Mouse (Mus musculus) lung, embryonic 16.5 days (tissue): ENCODE results near the gene Gm5414. TPM values are rescaled to one million over a fixed set of nuclear protein-coding genes. Genes with fewer than 3 reads are reported as not detected.

Source experiments
- ATAC-seq: fragments of 200-750 bp; cut with Nextera tagmentation; 2 replicates; pipeline ENCODE4 v1.8.0; 2017; ENCODE audit warnings: low read depth, mild to moderate bottlenecking, moderate library complexity
- H3K27ac ChIP-seq: fragments of 300-500 bp; sonication (generic); 2 replicates; pipeline ENCODE4 v1.5.1; 2014; ENCODE audit warnings: mild to moderate bottlenecking, control low read depth, low read length
- H3K27me3 ChIP-seq: fragments of 300-500 bp; sonication (generic); 2 replicates; pipeline ENCODE4 v1.6.1; 2014; ENCODE audit warnings: low read depth, low read length, mixed read lengths; ENCODE audit not compliant: control insufficient read depth, insufficient read depth
- H3K36me3 ChIP-seq: fragments of 300-500 bp; sonication (generic); 2 replicates; pipeline ENCODE4 v1.6.1; 2014; ENCODE audit warnings: low read length; ENCODE audit not compliant: control insufficient read depth, insufficient read depth
- H3K4me1 ChIP-seq: fragments of 300-500 bp; sonication (generic); replicated peaks from 2 replicates; pipeline ENCODE4 v1.6.1; 2014; ENCODE audit warnings: low read length, mixed read lengths; ENCODE audit not compliant: control insufficient read depth, insufficient read depth
- H3K4me2 ChIP-seq: fragments of 300-500 bp; sonication (generic); 2 replicates; pipeline ENCODE4 v1.6.1; 2014; ENCODE audit warnings: low read depth, low read length, control low read depth
- H3K4me3 ChIP-seq: fragments of 300-500 bp; sonication (generic); 2 replicates; pipeline ENCODE4 v1.5.1; 2014; ENCODE audit warnings: mild to moderate bottlenecking, low read length, control low read depth
- H3K9ac ChIP-seq: fragments of 300-500 bp; sonication (generic); 2 replicates; pipeline ENCODE4 v1.6.1; 2014; ENCODE audit warnings: low read length, control low read depth
- H3K9me3 ChIP-seq: fragments of 300-500 bp; sonication (generic); 2 replicates; pipeline ENCODE4 v1.6.1; 2016; ENCODE audit warnings: low read length; ENCODE audit not compliant: control insufficient read depth
- WGBS: fragments of 180-500 bp; shearing (Covaris S2); extraction: QIAGEN DNeasy Blood & Tissue Kit; methylation state at CpG from one replicate; pipeline ENCODE4 v1.1.7; 2014; 5-methylcytosine and 5-hydroxymethylcytosine counted together
- polyA plus RNA-seq: library from polyadenylated mRNA; unstranded; fragments of >200 nt; fragmentation: Nextera tagmentation; extraction: Ambion mirVana; gene quantifications from 2 replicates; pipeline ENCODE4 v1.2.1, GENCODE M21; 2015

The Gm5414 gene
- not detected in 2 replicates for polyA plus RNA-seq

- Histone ChIP-seq H3K36me3 (no peaks in the 10 kb centered on the region), H3K27me3 (no peaks in the 10 kb centered on the region), H3K4me2 (no peak within 1 kb of the TSS), H3K27ac (no peak within 1 kb of the TSS), H3K9ac (no peak within 1 kb of the TSS), H3K4me3 (no peak within 1 kb of the TSS), H3K9me3 (no peaks in the 10 kb centered on the region), H3K4me1 (no peaks in the 10 kb centered on the region)
- ATAC-seq = no peak
- 71% methylated on average over 2 of the region's 2 CpGs for WGBS
These were observed at the start of gene Gm5414 for GRCm38 (mm10) chr15:101627884-101628283. TSS of gene Gm5414 (minus strand) at chr15:101628188.

- Histone ChIP-seq H3K9me3 (no peaks in the 10 kb centered on the region), H3K4me1 (no peaks in the 10 kb centered on the region), H3K4me2 (no peak overlapping the region), H3K9ac (no peak overlapping the region), H3K4me3 (no peak overlapping the region), H3K27me3 (no peaks in the 10 kb centered on the region), H3K36me3 (no peaks in the 10 kb centered on the region), H3K27ac (no peak overlapping the region)
- 77% methylated on average over 1 of the region's 1 CpGs for WGBS
- ATAC-seq = no peak
These were observed 48.0 kb upstream of the Gm5414 start for GRCm38 (mm10) chr15:101675978-101676377.

- Histone ChIP-seq H3K9ac (no peak overlapping the region), H3K4me2 (no peak overlapping the region), H3K27me3 (no peaks in the 10 kb centered on the region), H3K9me3 (no peaks in the 10 kb centered on the region), H3K4me1 (no peaks in the 10 kb centered on the region), H3K36me3 (no peaks in the 10 kb centered on the region), H3K4me3 (no peak overlapping the region), H3K27ac (no peak overlapping the region)
- 80% methylated on average over 5 of the region's 5 CpGs for WGBS
- no peak for ATAC-seq
These were observed 24.8 kb upstream of the Gm5414 start for GRCm38 (mm10) chr15:101652736-101653265.

GRCm38 (mm10) chr15:101647280-101647679, 19.3 kb upstream of the Gm5414 start, which contains the start of gene Gm5478:
TSS of gene Gm5478 (minus strand) at chr15:101647380.
- Histone ChIP-seq H3K9ac (no peak within 1 kb of the TSS), H3K4me3 (no peak within 1 kb of the TSS), H3K36me3 (no peaks in the 10 kb centered on the region), H3K9me3 (no peaks in the 10 kb centered on the region), H3K27me3 (no peaks in the 10 kb centered on the region), H3K27ac (no peak within 1 kb of the TSS), H3K4me1 (no peaks in the 10 kb centered on the region), H3K4me2 (no peak within 1 kb of the TSS)
- WGBS = 70% methylated on average over 3 of the region's 3 CpGs
- ATAC-seq = no peak

- Histone ChIP-seq H3K4me3 (no peak overlapping the region), H3K36me3 (no peaks in the 10 kb centered on the region), H3K27me3 (no peaks in the 10 kb centered on the region), H3K4me2 (no peak overlapping the region), H3K4me1 (no peaks in the 10 kb centered on the region), H3K9ac (no peak overlapping the region), H3K9me3 (no peaks in the 10 kb centered on the region), H3K27ac (no peak overlapping the region)
- 44% methylated on average over 6 of the region's 6 CpGs for WGBS
- ATAC-seq = no peak
These were observed 28.9 kb downstream of the Gm5414 start for GRCm38 (mm10) chr15:101599123-101599522.

GRCm38 (mm10) chr15:101588216-101588615, 39.8 kb downstream of the Gm5414 start:
- ATAC-seq = no peak
- 73% methylated on average over 10 of the region's 10 CpGs for WGBS
- Histone ChIP-seq H3K4me1 (no peaks in the 10 kb centered on the region), H3K9me3 (no peaks in the 10 kb centered on the region), H3K27ac (no peak overlapping the region), H3K27me3 (no peaks in the 10 kb centered on the region), H3K4me2 (no peak overlapping the region), H3K4me3 (no peak overlapping the region), H3K9ac (no peak overlapping the region), H3K36me3 (no peaks in the 10 kb centered on the region)

GRCm38 (mm10) chr15:101584456-101584855, 43.5 kb downstream of the Gm5414 start:
- WGBS = 8% methylated on average over 2 of the region's 2 CpGs

GRCm38 (mm10) chr15:101583211-101583965, 44.6 kb downstream of the Gm5414 start:
- H3K4me3 ChIP-seq = no peak overlapping the region
- no peaks in the 10 kb centered on the region for H3K27me3 ChIP-seq
- H3K36me3 ChIP-seq = no peaks in the 10 kb centered on the region
- no peak overlapping the region for H3K27ac ChIP-seq
- no peak overlapping the region for H3K4me2 ChIP-seq
- H3K9me3 ChIP-seq = no peaks in the 10 kb centered on the region
- no peaks in the 10 kb centered on the region for H3K4me1 ChIP-seq
- WGBS = 74% methylated on average over 8 of the region's 8 CpGs
- no peak for ATAC-seq
- H3K9ac ChIP-seq = no peak overlapping the region

More at GRCm38 (mm10) chr15:101584456-101584855, 43.5 kb downstream of the Gm5414 start:
- Histone ChIP-seq H3K36me3 (no peaks in the 10 kb centered on the region), H3K4me1 (no peaks in the 10 kb centered on the region), H3K4me3 (no peak overlapping the region), H3K4me2 (no peak overlapping the region), H3K9me3 (no peaks in the 10 kb centered on the region), H3K27ac (no peak overlapping the region), H3K27me3 (no peaks in the 10 kb centered on the region), H3K9ac (no peak overlapping the region)
- no peak for ATAC-seq

- WGBS = 51% methylated on average over 3 of the region's 3 CpGs
- Histone ChIP-seq H3K27me3 (no peaks in the 10 kb centered on the region), H3K4me1 (no peaks in the 10 kb centered on the region), H3K36me3 (no peaks in the 10 kb centered on the region), H3K27ac (no peak overlapping the region), H3K9me3 (no peaks in the 10 kb centered on the region), H3K4me3 (no peak overlapping the region), H3K4me2 (no peak overlapping the region), H3K9ac (no peak overlapping the region)
- ATAC-seq = no peak
These were observed 46.3 kb downstream of the Gm5414 start for GRCm38 (mm10) chr15:101581701-101582100.
